Mouse (Mus musculus) left cerebral cortex, adult 6 months (tissue): ENCODE results near the gene Hist2h2aa1. TPM values are rescaled to one million over a fixed set of nuclear protein-coding genes. Genes with fewer than 3 reads are reported as not detected.

Source experiments
- long read RNA-seq, 2 experiments: library from polyadenylated mRNA; unstranded; transcript quantifications; one replicate each; pipeline ENCODE4 v2.0.0; 2019 to 2020
- polyA plus RNA-seq: library from polyadenylated mRNA; unstranded; fragments of <200 nt; fragmentation: Nextera tagmentation; gene quantifications from 2 replicates; pipeline ENCODE4 v1.2.3, GENCODE M21; 2021

Hist2h2aa1 gene
- 110 and 145 TPM in 2 replicates for polyA plus RNA-seq
- long read RNA-seq, experiment 1, transcript Hist2h2aa1-201 (1 exons, 586 nt): major isoform, 7 of 7 reads
- long read RNA-seq, experiment 1, partial matches to known transcripts: 0 of 7 reads
- long read RNA-seq, experiment 1, other reads (novel, unspliced or antisense): 0 of 7 reads
- long read RNA-seq, experiment 2, transcript Hist2h2aa1-201 (1 exons, 586 nt): major isoform, 43 of 43 reads
- long read RNA-seq, experiment 2, partial matches to known transcripts: 0 of 43 reads
- long read RNA-seq, experiment 2, other reads (novel, unspliced or antisense): 0 of 43 reads

DNA sequence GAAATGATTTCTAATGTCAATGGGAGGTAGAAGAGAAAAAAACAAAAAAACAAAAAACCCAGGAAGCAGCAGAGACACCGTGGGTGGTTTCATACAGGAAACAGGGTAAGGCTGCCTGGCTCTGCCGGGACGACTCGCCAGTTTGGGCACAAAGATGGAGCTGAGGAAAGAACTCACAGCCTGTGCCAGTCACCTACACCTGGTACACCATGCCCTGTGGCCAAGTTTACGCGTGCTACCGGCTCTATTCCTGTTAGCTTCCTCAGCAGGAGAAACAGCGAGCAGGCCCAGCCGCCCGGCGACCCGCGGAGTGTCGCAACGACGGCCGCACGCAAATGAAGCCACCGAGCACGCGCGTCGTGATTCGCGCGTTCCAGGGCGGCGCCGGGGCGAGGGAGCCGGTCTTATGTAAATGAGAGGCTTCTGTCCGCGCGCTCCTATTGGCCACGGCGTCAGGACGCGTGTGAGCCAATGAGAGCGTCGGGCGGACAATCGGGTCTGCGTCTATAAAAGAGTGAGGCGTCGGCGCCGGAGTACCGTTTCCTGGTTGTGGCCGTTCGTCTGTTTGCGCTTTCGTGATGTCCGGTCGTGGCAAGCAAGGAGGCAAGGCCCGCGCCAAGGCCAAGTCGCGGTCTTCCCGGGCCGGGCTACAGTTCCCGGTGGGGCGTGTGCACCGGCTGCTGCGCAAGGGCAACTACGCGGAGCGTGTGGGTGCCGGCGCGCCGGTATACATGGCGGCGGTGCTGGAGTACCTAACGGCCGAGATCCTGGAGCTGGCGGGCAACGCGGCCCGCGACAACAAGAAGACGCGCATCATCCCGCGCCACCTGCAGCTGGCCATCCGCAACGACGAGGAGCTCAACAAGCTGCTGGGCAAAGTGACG lies at the start of gene Hist2h2aa1:
Hist2h2aa1 (plus strand) TSS at position 495 of the 884 bp plus-strand sequence.

DNA sequence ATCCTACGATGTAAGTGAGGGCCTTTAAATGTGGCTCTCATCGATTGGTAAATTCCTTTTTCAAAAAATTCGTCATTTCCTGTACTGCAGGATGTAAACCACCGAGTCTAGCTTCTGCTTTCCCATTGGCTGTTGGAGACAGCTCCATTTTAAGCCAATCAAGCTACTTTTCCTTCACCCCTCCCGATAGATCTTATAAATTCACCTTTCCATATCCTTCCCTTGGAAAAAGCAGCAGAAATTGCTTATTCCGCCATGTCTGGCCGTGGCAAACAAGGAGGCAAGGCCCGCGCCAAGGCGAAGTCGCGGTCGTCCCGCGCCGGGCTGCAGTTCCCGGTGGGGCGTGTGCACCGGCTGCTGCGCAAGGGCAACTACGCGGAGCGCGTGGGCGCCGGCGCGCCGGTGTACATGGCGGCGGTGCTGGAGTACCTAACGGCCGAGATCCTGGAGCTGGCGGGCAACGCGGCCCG lies 25.6 kb upstream of the Hist2h2aa1 start, which contains the start of the genes Bola1 and Hist2h2ab:
Bola1 (minus strand) TSS at position 49 of the 470 bp plus-strand sequence.
Hist2h2ab (plus strand) TSS at position 205 of the 470 bp plus-strand sequence.

DNA sequence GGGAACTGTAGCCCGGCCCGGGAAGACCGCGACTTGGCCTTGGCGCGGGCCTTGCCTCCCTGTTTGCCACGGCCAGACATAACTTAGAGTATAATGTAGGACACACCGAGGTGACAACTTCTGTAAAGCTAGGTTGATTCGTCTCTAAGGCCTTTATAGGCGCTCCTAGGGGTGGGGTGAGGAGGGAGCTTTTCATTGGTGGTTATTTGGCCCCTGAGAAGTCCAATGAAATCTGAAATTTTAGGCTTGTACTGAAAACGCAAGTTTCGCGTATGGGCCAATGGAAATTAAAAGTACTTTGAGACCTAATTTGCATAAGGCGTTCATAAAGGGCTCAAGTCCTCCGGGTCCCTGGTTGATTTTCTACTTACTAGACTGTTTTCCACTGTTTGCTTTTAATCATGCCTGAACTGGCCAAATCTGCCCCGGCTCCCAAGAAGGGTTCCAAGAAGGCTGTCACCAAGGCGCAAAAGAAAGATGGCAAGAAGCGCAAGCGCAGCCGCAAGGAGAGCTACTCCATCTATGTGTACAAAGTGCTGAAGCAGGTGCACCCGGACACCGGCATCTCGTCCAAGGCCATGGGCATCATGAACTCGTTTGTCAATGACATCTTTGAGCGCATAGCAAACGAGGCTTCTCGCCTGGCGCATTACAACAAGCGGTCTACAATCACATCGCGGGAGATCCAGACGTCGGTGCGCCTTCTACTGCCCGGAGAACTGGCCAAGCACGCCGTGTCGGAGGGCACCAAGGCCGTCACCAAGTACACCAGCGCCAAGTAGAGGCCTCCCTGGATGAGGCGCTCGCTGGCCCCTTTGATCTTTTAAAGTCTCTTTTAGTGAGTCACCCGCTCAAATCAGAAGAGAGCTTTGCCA lies 24.3 kb upstream of the Hist2h2aa1 start, which contains the start of the genes Hist2h2ac and Hist2h2be:
Hist2h2ac (minus strand) TSS at position 116 of the 875 bp plus-strand sequence.
Hist2h2be (plus strand) TSS at position 355 of the 875 bp plus-strand sequence.

DNA sequence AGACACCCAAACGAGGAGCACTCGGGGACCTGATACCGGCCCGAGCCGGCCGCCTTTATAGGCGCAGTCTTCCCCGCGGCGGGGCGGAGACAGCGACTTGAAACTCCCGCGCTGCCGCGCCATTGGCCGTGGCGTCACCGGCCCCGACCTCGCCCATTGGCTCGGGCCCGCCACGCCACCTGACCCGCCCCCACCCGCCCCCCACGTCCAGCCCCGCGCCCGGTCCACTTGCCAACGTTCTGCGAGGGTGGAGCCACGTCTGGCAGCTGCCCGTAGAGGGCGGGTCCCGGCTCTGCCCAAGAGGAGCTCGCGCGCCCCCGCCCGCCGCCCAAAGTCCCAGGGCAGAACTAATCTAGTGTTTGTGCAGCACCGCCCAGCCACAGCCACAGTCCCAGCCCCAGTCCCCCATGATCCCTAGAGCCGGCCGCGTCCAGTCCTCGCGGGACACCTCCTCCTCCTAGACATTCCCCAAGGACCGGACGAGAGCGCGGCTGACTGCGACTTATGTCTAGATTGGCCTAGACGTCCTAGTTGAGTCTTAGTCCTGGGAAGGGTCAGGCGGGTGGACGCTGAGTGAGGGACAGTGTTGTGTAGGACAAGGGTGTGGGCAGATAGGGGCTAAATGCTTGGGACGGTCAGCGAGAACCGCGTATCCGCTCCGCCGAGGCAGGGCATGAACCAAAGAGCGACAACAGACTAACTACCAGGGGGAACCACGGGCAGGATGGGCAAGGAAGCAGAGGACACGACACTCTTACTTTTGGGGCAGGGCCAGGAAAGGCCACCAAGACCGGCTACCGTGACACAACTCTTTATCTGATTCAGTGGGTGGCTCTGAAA lies 6.1 kb upstream of the Hist2h2aa1 start, which contains the start of gene Hist2h3c2:
Hist2h3c2 (minus strand) TSS at position 174 of the 840 bp plus-strand sequence.

DNA sequence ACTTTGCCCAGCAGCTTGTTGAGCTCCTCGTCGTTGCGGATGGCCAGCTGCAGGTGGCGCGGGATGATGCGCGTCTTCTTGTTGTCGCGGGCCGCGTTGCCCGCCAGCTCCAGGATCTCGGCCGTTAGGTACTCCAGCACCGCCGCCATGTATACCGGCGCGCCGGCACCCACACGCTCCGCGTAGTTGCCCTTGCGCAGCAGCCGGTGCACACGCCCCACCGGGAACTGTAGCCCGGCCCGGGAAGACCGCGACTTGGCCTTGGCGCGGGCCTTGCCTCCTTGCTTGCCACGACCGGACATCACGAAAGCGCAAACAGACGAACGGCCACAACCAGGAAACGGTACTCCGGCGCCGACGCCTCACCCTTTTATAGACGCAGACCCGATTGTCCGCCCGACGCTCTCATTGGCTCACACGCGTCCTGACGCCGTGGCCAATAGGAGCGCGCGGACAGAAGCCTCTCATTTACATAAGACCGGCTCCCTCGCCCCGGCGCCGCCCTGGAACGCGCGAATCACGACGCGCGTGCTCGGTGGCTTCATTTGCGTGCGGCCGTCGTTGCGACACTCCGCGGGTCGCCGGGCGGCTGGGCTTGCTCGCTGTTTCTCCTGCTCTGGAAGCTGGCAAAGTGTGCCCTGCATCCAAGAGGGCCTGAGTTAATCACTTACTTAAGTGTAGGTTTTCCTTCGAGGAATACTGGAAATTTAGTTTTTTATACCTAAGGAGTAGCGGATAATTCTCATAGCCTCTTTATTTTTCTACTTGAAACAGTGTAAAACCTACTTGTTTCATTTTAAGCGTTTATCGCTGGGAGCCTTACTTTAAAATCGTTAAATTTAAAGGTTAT lies 5.1 kb upstream of the Hist2h2aa1 start, which contains the start of gene Hist2h2aa2:
Hist2h2aa2 (minus strand) TSS at position 328 of the 850 bp plus-strand sequence.

DNA sequence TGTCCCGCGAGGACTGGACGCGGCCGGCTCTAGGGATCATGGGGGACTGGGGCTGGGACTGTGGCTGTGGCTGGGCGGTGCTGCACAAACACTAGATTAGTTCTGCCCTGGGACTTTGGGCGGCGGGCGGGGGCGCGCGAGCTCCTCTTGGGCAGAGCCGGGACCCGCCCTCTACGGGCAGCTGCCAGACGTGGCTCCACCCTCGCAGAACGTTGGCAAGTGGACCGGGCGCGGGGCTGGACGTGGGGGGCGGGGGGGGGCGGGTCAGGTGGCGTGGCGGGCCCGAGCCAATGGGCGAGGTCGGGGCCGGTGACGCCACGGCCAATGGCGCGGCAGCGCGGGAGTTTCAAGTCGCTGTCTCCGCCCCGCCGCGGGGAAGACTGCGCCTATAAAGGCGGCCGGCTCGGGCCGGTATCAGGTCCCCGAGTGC lies 1.1 kb downstream of the Hist2h2aa1 start, which contains the start of gene Hist2h3c1:
Hist2h3c1 (plus strand) TSS at position 259 of the 430 bp plus-strand sequence.

DNA sequence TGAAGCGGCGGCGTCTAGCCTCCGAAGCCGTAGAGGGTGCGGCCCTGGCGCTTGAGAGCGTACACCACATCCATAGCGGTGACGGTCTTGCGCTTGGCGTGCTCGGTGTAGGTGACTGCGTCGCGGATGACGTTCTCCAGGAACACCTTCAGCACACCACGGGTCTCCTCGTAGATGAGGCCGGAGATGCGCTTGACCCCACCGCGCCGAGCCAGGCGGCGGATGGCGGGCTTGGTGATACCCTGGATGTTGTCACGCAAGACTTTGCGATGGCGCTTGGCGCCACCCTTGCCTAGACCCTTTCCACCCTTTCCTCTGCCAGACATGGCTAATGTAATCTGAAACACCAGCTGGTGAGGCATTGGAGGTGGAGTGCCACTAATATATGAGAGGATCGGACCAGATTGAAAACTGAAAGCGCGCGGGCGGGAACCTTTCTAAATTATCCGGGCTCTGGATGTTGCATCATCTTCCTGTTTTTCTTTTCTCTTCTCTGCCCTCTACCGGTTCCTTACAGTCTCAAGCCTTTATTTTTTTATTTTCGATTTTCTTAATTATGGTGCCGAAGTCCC lies 17.8 kb downstream of the Hist2h2aa1 start, which contains the start of gene Hist2h4:
Hist2h4 (minus strand) TSS at position 333 of the 572 bp plus-strand sequence.

DNA sequence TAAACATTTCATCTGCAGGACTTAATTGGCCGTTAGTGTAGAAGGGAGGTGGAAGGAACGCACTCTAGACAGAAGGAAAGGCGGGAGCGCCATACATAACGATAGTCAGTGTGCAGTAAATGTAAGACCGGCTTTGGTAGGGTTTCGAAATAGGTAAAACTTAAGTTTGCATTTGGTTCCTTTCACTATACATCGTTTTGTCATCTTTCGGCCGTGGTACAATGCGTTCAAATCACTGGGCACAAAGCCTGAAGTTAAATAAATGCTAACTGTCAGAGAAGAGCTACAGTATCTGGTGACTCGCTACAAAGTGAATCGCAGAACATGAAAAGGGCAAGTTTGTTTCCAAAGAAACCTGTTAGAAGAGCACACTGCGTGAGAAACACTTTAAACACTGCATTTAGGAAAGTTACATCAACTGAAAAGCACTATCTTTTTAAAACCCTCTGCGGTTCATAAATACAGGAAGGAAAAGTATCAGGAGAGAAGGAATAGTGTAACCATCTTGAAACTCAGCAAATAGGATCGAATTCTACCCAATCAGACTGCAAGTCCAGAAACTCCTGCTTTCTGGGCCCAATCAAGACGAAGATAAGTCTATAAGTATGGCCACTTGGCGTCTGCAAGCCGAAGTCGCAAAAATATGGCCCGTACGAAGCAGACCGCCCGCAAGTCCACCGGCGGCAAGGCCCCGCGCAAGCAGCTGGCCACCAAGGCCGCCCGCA lies 22.9 kb downstream of the Hist2h2aa1 start, which contains the start of gene Hist2h3b:
Hist2h3b (plus strand) TSS at position 604 of the 725 bp plus-strand sequence.

DNA sequence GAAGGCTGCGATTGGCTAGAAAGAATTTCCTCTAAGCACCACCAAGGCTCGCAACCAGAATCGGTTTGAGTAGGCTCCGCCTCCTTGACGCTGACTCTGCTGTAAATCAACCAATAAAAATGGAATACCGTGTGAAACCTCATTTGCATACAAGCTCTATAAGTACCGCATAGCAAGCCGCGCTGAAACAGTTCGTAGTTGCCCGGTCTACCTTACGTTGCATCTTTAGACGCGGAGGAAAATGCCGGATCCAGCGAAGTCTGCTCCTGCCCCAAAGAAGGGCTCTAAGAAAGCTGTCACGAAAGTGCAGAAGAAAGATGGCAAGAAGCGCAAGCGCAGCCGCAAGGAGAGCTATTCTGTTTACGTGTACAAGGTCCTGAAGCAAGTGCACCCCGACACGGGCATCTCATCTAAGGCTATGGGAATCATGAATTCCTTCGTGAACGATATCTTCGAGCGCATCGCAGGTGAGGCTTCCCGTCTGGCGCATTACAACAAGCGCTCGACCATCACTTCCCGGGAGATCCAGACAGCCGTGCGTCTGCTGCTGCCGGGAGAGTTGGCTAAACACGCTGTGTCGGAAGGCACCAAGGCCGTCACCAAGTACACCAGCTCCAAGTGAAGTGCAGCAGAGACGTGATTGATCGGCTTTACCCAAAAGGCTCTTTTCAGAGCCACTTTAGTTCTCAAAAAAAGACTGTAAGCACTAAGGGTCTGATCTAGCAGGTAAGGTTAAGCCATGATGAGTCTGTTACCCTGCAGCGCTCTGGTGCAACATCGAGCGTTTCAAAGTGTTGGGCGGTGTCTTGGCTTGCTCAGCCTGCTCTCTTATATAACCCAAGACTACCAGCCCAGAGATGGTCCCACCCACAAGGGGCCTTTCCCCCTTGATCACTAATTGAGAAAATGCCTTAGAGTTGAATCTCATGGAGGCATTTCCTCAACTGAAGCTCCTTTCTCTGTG lies 24.5 kb downstream of the Hist2h2aa1 start, which contains the start of gene Hist2h2bb:
Hist2h2bb (plus strand) TSS at position 242 of the 964 bp plus-strand sequence.

DNA sequence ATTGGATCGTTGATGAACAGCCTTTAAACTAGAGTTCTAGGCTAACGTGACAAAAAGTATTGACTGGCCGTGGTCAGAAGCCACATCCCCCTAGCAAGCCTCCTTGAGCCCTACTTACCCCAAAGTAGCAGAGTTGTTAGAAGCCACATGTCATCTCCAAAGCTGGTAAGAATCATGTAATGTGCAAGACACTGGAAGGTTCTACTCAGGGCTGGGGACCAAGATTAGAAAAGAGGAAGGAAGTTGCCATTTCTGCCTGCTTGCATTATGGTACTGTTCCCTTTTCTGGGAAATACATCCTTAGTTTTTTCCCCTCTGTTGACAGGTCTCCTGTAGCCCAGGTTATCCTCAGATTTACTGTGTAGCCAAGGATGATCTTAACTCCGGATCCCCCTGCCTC lies 48.5 kb downstream of the Hist2h2aa1 start, which contains the start of gene Fcgr1:
Fcgr1 (minus strand) TSS at position 183 of the 400 bp plus-strand sequence.

Other genes starting within 250 kb of the Hist2h2aa1 start
- gene Plekho1, start 249.5 kb upstream of the Hist2h2aa1 start, polyA plus RNA-seq: 16.5 and 28.8 TPM in 2 replicates
- gene Vps45, start 187.0 kb upstream of the Hist2h2aa1 start, polyA plus RNA-seq: 26.6 and 36.6 TPM in 2 replicates
- 6.3 and 9.2 TPM in 2 replicates for gene Otud7b, start 141.0 kb upstream of the Hist2h2aa1 start, polyA plus RNA-seq
- 2.8 and 3.6 TPM in 2 replicates for gene Mtmr11, start 83.5 kb upstream of the Hist2h2aa1 start, polyA plus RNA-seq
- gene Sf3b4, start 73.2 kb upstream of the Hist2h2aa1 start, polyA plus RNA-seq: 17.7 and 42.8 TPM in 2 replicates
- gene Sv2a, start 64.3 kb upstream of the Hist2h2aa1 start, polyA plus RNA-seq: 68.9 and 69.5 TPM in 2 replicates
- 65.5 and 81.7 TPM in 2 replicates for gene Bola1, start 25.8 kb upstream of the Hist2h2aa1 start, polyA plus RNA-seq
- gene Hist2h2ab, start 25.6 kb upstream of the Hist2h2aa1 start, polyA plus RNA-seq: 0.48 TPM in 1 of 2 replicates, not detected in the other
- gene Hist2h2ac, start 24.6 kb upstream of the Hist2h2aa1 start, polyA plus RNA-seq: 1.9 and 7.2 TPM in 2 replicates
- gene Hist2h2be, start 24.4 kb upstream of the Hist2h2aa1 start, polyA plus RNA-seq: 3.9 and 7.0 TPM in 2 replicates
- 1.3 and 4.7 TPM in 2 replicates for gene Hist2h3c2, start 6.4 kb upstream of the Hist2h2aa1 start, polyA plus RNA-seq
- 72.8 and 123 TPM in 2 replicates for gene Hist2h2aa2, start 5.2 kb upstream of the Hist2h2aa1 start, polyA plus RNA-seq
- 0.31 and 0.82 TPM in 2 replicates for gene Hist2h3c1, start 1.2 kb downstream of the Hist2h2aa1 start, polyA plus RNA-seq
- gene Hist2h4, start 17.8 kb downstream of the Hist2h2aa1 start, polyA plus RNA-seq: 0.64 and 1.9 TPM in 2 replicates
- gene Hist2h3b, start 23.2 kb downstream of the Hist2h2aa1 start, polyA plus RNA-seq: 3.8 and 8.0 TPM in 2 replicates
- gene Hist2h2bb, start 24.3 kb downstream of the Hist2h2aa1 start, polyA plus RNA-seq: not detected in 2 replicates
- gene Fcgr1, start 48.5 kb downstream of the Hist2h2aa1 start, polyA plus RNA-seq: 2.0 and 4.6 TPM in 2 replicates
- not detected in 2 replicates for gene BC107364, start 206.8 kb downstream of the Hist2h2aa1 start, polyA plus RNA-seq